In genomic region chr3:65273317-65273716, GRCm38 (mm10) we compare ENCODE assay signal across 25 mouse cellular contexts.
DNase-seq lines count a peak whose midpoint lies in the region; ATAC-seq and TF ChIP-seq lines count a peak whose summit lies in the region.
"Had no signal": no experiment of that assay in that cellular context is flagged by ENCODE, and none has a peak within 500 bp of the region (broad histone marks: within the 10 kb centered on the region; RNA-seq: fewer than 3 reads in every experiment).

No protein-coding gene starts in this region.

- WGBS in intestine, embryonic 14.5 days: 50% methylated on average over 1 of the region's 1 CpGs
- 37% methylated on average over 1 of the region's 1 CpGs for WGBS in intestine, embryonic 16.5 days
- 46% methylated on average over 1 of the region's 1 CpGs for WGBS in stomach, embryonic 14.5 days
- WGBS in stomach, postnatal 0 days: 46% methylated on average over 1 of the region's 1 CpGs

- no peak for TF ChIP-seq EP300 in stomach, postnatal 0 days (optimal IDR thresholded peaks at IDR 0.05)

- H3K36me3 ChIP-seq in intestine, embryonic 14.5 days (ENCODE audit: control insufficient read depth, insufficient read depth, low read length): no peaks in the 10 kb centered on the region
- H3K36me3 ChIP-seq in intestine, embryonic 16.5 days (ENCODE audit: control insufficient read depth, insufficient read depth, low read length): no peaks in the 10 kb centered on the region
- no peaks in the 10 kb centered on the region for H3K36me3 ChIP-seq in stomach, embryonic 14.5 days (ENCODE audit: control insufficient read depth, insufficient read depth, low read length)
- no peaks in the 10 kb centered on the region for H3K36me3 ChIP-seq in stomach, postnatal 0 days (ENCODE audit: control insufficient read depth, insufficient read depth, low read length)
- H3K36me3 ChIP-seq: embryonic facial prominence, embryonic 13.5 days; embryonic facial prominence, embryonic 15.5 days; forebrain, embryonic 10.5 days; forebrain, embryonic 12.5 days; G1E had no signal

- no peak overlapping the region for H3K9ac ChIP-seq in intestine, embryonic 14.5 days (ENCODE audit: low read length)
- no peak overlapping the region for H3K9ac ChIP-seq in intestine, embryonic 16.5 days (ENCODE audit: low read depth, low read length)
- H3K9ac ChIP-seq in stomach, embryonic 14.5 days (replicated peaks; ENCODE audit: low read depth, low read length): no peak overlapping the region
- H3K9ac ChIP-seq in stomach, postnatal 0 days (ENCODE audit: low read length): no peak overlapping the region
- H3K9ac ChIP-seq: embryonic facial prominence, embryonic 13.5 days; embryonic facial prominence, embryonic 15.5 days; forebrain, embryonic 12.5 days had no signal

- no peak overlapping the region for H3K27ac ChIP-seq in intestine, embryonic 14.5 days (ENCODE audit: low read depth)
- H3K27ac ChIP-seq in intestine, embryonic 16.5 days (ENCODE audit: low read length): no peak overlapping the region
- H3K27ac ChIP-seq in stomach, embryonic 14.5 days (ENCODE audit: low read length): no peak overlapping the region
- H3K27ac ChIP-seq in stomach, postnatal 0 days (replicated peaks): no peak overlapping the region
- H3K27ac ChIP-seq: embryonic facial prominence, embryonic 13.5 days; embryonic facial prominence, embryonic 15.5 days; forebrain, embryonic 10.5 days; forebrain, embryonic 12.5 days had no signal

- H3K27me3 ChIP-seq in intestine, embryonic 14.5 days (replicated peaks; ENCODE audit: control insufficient read depth, insufficient read depth, low read length): no peaks in the 10 kb centered on the region
- no peaks in the 10 kb centered on the region for H3K27me3 ChIP-seq in intestine, embryonic 16.5 days (replicated peaks; ENCODE audit: control insufficient read depth, insufficient read depth, low read length)
- no peaks in the 10 kb centered on the region for H3K27me3 ChIP-seq in stomach, embryonic 14.5 days (ENCODE audit: control insufficient read depth, insufficient read depth, low read length)
- H3K27me3 ChIP-seq in stomach, postnatal 0 days (ENCODE audit: control insufficient read depth, insufficient read depth, low read length): no peaks in the 10 kb centered on the region
- H3K27me3 ChIP-seq: CH12.LX; embryonic facial prominence, embryonic 13.5 days; embryonic facial prominence, embryonic 15.5 days; forebrain, embryonic 12.5 days had no signal

- no peaks in the 10 kb centered on the region for H3K9me3 ChIP-seq in intestine, embryonic 14.5 days (ENCODE audit: control insufficient read depth, low read length)
- H3K9me3 ChIP-seq in intestine, embryonic 16.5 days (ENCODE audit: control insufficient read depth, low read length): no peaks in the 10 kb centered on the region
- no peaks in the 10 kb centered on the region for H3K9me3 ChIP-seq in stomach, embryonic 14.5 days (ENCODE audit: control insufficient read depth, low read depth, low read length)
- no peaks in the 10 kb centered on the region for H3K9me3 ChIP-seq in stomach, postnatal 0 days (ENCODE audit: control insufficient read depth, low read length)
- H3K9me3 ChIP-seq: embryonic facial prominence, embryonic 13.5 days; embryonic facial prominence, embryonic 15.5 days; forebrain, embryonic 10.5 days; forebrain, embryonic 12.5 days; G1E had no signal

- H3K4me1 ChIP-seq in intestine, embryonic 14.5 days (replicated peaks; ENCODE audit: control insufficient read depth, insufficient read depth, low read length): no peaks in the 10 kb centered on the region
- no peaks in the 10 kb centered on the region for H3K4me1 ChIP-seq in intestine, embryonic 16.5 days (ENCODE audit: control insufficient read depth, insufficient read depth, low read length)
- H3K4me1 ChIP-seq in stomach, embryonic 14.5 days (ENCODE audit: control insufficient read depth, insufficient read depth, low read length): no peaks in the 10 kb centered on the region
- no peaks in the 10 kb centered on the region for H3K4me1 ChIP-seq in stomach, postnatal 0 days (replicated peaks; ENCODE audit: control insufficient read depth, insufficient read depth)
- H3K4me1 ChIP-seq: embryonic facial prominence, embryonic 13.5 days; embryonic facial prominence, embryonic 15.5 days; forebrain, embryonic 12.5 days had no signal

- no peak for TF ChIP-seq CTCF in stomach, postnatal 0 days (IDR thresholded peaks at IDR 0.05; ENCODE audit: low read depth)

- H3K4me2 ChIP-seq in intestine, embryonic 14.5 days (ENCODE audit: low read length): no peak overlapping the region
- no peak overlapping the region for H3K4me2 ChIP-seq in intestine, embryonic 16.5 days (ENCODE audit: low read depth, low read length)
- H3K4me2 ChIP-seq in stomach, embryonic 14.5 days (replicated peaks; ENCODE audit: low read depth, low read length): no peak overlapping the region
- H3K4me2 ChIP-seq in stomach, postnatal 0 days (replicated peaks; ENCODE audit: low read depth): no peak overlapping the region
- H3K4me2 ChIP-seq: embryonic facial prominence, embryonic 13.5 days; embryonic facial prominence, embryonic 15.5 days; forebrain, embryonic 12.5 days had no signal

- no peak for DNase-seq in intestine, embryonic 14.5 days (ENCODE audit: low spot score)
- no peak for DNase-seq in stomach, postnatal 0 days (ENCODE audit: low spot score)
- DNase-seq in yolk sac, embryonic 10.5 days (ENCODE audit: low spot score): peak; percentile 6
- no peak for DNase-seq in left cerebral cortex, adult 11 months (ENCODE audit: low spot score)
- DNase-seq: adrenal gland, adult 2 months; adrenal gland, postnatal 10 days; adrenal gland, postnatal 25 days; B cell, adult 2 months; cerebellum, adult 11-12 months; cerebellum, adult 2 months; cerebellum, adult 9-10 months; cerebellum, postnatal 10 days; cerebellum, postnatal 25 days had no signal

- no peak overlapping the region for H3K4me3 ChIP-seq in intestine, embryonic 14.5 days (ENCODE audit: low read depth, low read length)
- no peak overlapping the region for H3K4me3 ChIP-seq in intestine, embryonic 16.5 days (ENCODE audit: low read length)
- no peak overlapping the region for H3K4me3 ChIP-seq in stomach, embryonic 14.5 days (ENCODE audit: low read depth, low read length)
- no peak overlapping the region for H3K4me3 ChIP-seq in stomach, postnatal 0 days (ENCODE audit: low read depth, low read length)
- H3K4me3 ChIP-seq: embryonic facial prominence, embryonic 13.5 days; embryonic facial prominence, embryonic 15.5 days; erythroblast, embryonic 14.5 days; forebrain, embryonic 10.5 days; forebrain, embryonic 12.5 days had no signal

- ATAC-seq in intestine, embryonic 14.5 days (replicated peaks; ENCODE audit: low FRiP score, low TSS enrichment, low read depth): 0 out of 2 replicates have a peak, but pooled peaks have one; percentile 36
- no peak for ATAC-seq in intestine, embryonic 16.5 days
- peak; percentile 74; the same call in 1 of the 2 replicates for ATAC-seq in stomach, embryonic 14.5 days (ENCODE audit: insufficient number of reproducible peaks, insufficient read depth, low FRiP score, low read depth)
- no peak for ATAC-seq in stomach, postnatal 0 days (ENCODE audit: low FRiP score, low TSS enrichment)
- ATAC-seq: CD4-positive, CD25-positive, alpha-beta regulatory T cell, adult 4 months; forebrain, embryonic 14.5 days; forebrain, embryonic 16.5 days had no signal

Comparison
In these comparisons a context has a peak if more than half of its experiments do, and no peak if none do; other contexts are left out.
1. ATAC-seq: peak in intestine, embryonic 14.5 days (single experiment) and stomach, embryonic 14.5 days (single experiment); none in intestine, embryonic 16.5 days (single experiment) and stomach, postnatal 0 days (single experiment).